Mouse (Mus musculus) cortical plate, adult 2 months (tissue): ENCODE data around the gene Gpbp1l1.

ENCODE experiments used
- CTCF ChIP-seq: fragments of 200-500 bp; IDR thresholded peaks from 2 replicates; pipeline ENCODE4 v1.5.1; 2011; ENCODE audit warnings: mild to moderate bottlenecking, control low read depth, low read length; ENCODE audit not compliant: insufficient read depth; ENCODE audit errors: extremely low read depth
- POLR2A ChIP-seq: fragments of 200-500 bp; IDR thresholded peaks from 2 replicates; pipeline ENCODE4 v1.6.1; 2011; ENCODE audit warnings: mild to moderate bottlenecking, low read length, control low read depth; ENCODE audit not compliant: insufficient read depth; ENCODE audit errors: extremely low read depth

DNA sequence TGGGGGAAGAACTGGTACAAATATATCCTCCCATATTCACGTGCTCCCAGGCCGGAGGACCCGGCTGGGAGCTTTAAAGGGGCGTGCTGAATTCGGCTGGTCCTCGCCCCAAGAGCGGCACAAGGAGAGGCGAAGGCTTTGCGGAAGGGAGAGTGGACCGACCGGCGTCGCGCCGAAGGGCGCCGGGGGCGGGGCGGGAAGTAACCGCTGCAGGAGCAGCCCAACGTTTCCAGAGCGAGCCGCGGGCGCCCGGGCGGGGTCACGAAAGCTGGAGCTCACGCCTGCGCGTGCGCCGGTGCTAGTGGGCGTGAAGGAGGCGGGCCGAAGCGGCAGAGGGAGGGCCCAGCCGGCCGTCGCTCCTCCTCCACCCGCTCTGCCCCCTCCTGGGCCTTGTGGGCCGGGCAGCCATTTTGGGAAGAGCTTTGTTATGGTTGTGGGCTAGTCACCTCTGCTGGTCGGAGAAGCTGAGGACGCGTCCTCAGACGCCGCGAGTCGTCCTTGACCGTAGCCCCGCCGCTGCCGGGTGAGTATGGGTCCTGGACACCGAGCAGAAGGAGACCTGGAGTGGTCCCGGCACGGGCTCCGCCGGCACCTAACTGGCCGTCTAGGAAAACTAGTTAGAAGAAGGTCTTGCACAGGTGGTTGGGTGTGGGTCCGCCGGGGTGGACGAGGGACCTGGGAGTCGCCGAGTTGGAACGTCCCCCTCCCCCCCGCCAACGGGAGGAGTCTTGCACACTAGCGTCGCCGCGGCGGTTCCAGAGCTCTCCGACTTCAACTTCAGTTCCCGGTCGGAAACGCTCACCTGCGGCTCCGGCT, at the start of gene Gpbp1l1:
- TF ChIP-seq CTCF (no peak), POLR2A (peak; percentile 63; the same call in 1 of the 2 replicates)
